Mouse (Mus musculus) layer of hippocampus, adult 2 months (tissue): ENCODE data around the gene Coq4. TPM values are rescaled to one million over a fixed set of nuclear protein-coding genes. Genes with fewer than 3 reads are reported as not detected.
"Not testable (repeated sequence)": the region's sequence is repeated elsewhere in the genome, so short reads cannot be mapped to it uniquely, and the experiment has no call there.

Source experiments
- DNase-seq, 2 experiments: peaks; one replicate each; pipeline ENCODE4 v3.0.0; 2022; ENCODE audit warnings: low spot score in 2 of 2
- H3K27ac ChIP-seq: fragments of 200-600 bp; 2 replicates; pipeline ENCODE4 v1.8.1; 2022
- H3K4me3 ChIP-seq: fragments of 200-600 bp; 2 replicates; pipeline ENCODE4 v1.8.1; 2022; ENCODE audit warnings: mild to moderate bottlenecking
- CTCF ChIP-seq: fragments of 200-600 bp; conservative IDR thresholded peaks from 2 replicates; pipeline ENCODE4 v1.8.1; 2022; ENCODE audit warnings: antibody characterized with exemption, mild to moderate bottlenecking, moderate library complexity
- total RNA-seq, 2 experiments: library from RNA; stranded (reverse); gene quantifications; 2 replicates each; pipeline ENCODE4 v1.2.3; 2021

The Coq4 gene
- total RNA-seq, 2 experiments from 2014 or later: 25.8 to 26.5 TPM

- H3K27ac ChIP-seq: no peak overlapping the region
- no peak for TF ChIP-seq CTCF
- no peak overlapping the region for H3K4me3 ChIP-seq
- no peak for DNase-seq
Observed at GRCm38 (mm10) chr2:29768901-29769300, 18.4 kb upstream of the Coq4 start.

GRCm38 (mm10) chr2:29770162-29770561 is 17.1 kb upstream of the Coq4 start:
- DNase-seq: no peak
- TF ChIP-seq CTCF: peak; percentile 47

GRCm38 (mm10) chr2:29771611-29772461 is 15.5 kb upstream of the Coq4 start:
- Histone ChIP-seq H3K27ac (no peak overlapping the region), H3K4me3 (no peak overlapping the region)
- no peak for TF ChIP-seq CTCF
- DNase-seq: no peak

More at GRCm38 (mm10) chr2:29770162-29770561, 17.1 kb upstream of the Coq4 start:
- no peak overlapping the region for H3K4me3 ChIP-seq
- H3K27ac ChIP-seq: no peak overlapping the region

GRCm38 (mm10) chr2:29773323-29773722 is 14.0 kb upstream of the Coq4 start:
- DNase-seq: no peak
- TF ChIP-seq CTCF: no peak
- Histone ChIP-seq H3K27ac (no peak overlapping the region), H3K4me3 (no peak overlapping the region)

GRCm38 (mm10) chr2:29781256-29781655 is 6.0 kb upstream of the Coq4 start:
- not testable (repeated sequence) for H3K27ac ChIP-seq, H3K4me3 ChIP-seq, DNase-seq

- no peak overlapping the region for H3K4me3 ChIP-seq
- H3K27ac ChIP-seq: no peak overlapping the region
- no peak for DNase-seq
- no peak for TF ChIP-seq CTCF
Observed at GRCm38 (mm10) chr2:29784290-29784689, 3.0 kb upstream of the Coq4 start.

- peak within 1 kb of the TSS; percentile 87 for H3K27ac ChIP-seq
- peak within 1 kb of the TSS; percentile 75 for H3K4me3 ChIP-seq
- DNase-seq: peak; percentile 84 to 88
- no peak for TF ChIP-seq CTCF
Observed at GRCm38 (mm10) chr2:29787937-29788681, 816 bp downstream of the Coq4 start, which contains the start of gene Trub2. Gene Trub2 (minus strand): TSS chr2:29788502.

GRCm38 (mm10) chr2:29792772-29793487 is 5.6 kb downstream of the Coq4 start:
- DNase-seq: no peak
- no peak overlapping the region for H3K27ac ChIP-seq
- no peak for TF ChIP-seq CTCF
- H3K4me3 ChIP-seq: no peak overlapping the region

- 0 out of 2 replicates have a peak, but pooled peaks have one; percentile 8 for TF ChIP-seq CTCF
- peak; percentile 96 to 98 for DNase-seq
- peak within 1 kb of the TSS; percentile 94 for H3K27ac ChIP-seq
- H3K4me3 ChIP-seq: peak within 1 kb of the TSS; percentile 81
Observed at GRCm38 (mm10) chr2:29802075-29802826, 15.0 kb downstream of the Coq4 start, which contains the start of gene Slc27a4. Gene Slc27a4 (plus strand): TSS chr2:29802634.

GRCm38 (mm10) chr2:29802827-29803201 is 15.5 kb downstream of the Coq4 start:
- Histone ChIP-seq H3K4me3 (peak overlapping the region; percentile 81), H3K27ac (peak overlapping the region; percentile 94)
- TF ChIP-seq CTCF: no peak
- no peak for DNase-seq

- Histone ChIP-seq H3K4me3 (peak overlapping the region; percentile 81), H3K27ac (peak overlapping the region; percentile 94)
- no peak for DNase-seq
- TF ChIP-seq CTCF: peak; percentile 62
Observed at GRCm38 (mm10) chr2:29803400-29803831, 16.1 kb downstream of the Coq4 start.

- Histone ChIP-seq H3K27ac (no peak overlapping the region), H3K4me3 (no peak overlapping the region)
- DNase-seq: no peak
- TF ChIP-seq CTCF: no peak
Observed at GRCm38 (mm10) chr2:29815678-29816371, 28.5 kb downstream of the Coq4 start.
